Mouse (Mus musculus) heart, embryonic 13.5 days (tissue): ENCODE data around the gene Trim7. TPM values are rescaled to one million over a fixed set of nuclear protein-coding genes. Genes with fewer than 3 reads are reported as not detected.
"Not testable (repeated sequence)": the region's sequence is repeated elsewhere in the genome, so short reads cannot be mapped to it uniquely, and the experiment has no call there.

Experiments used
- ATAC-seq: fragments of 200-750 bp; cut with Nextera tagmentation; 2 replicates; pipeline ENCODE4 v1.8.0; 2017; ENCODE audit warnings: moderate TSS enrichment; ENCODE audit not compliant: insufficient number of reproducible peaks, low FRiP score, low TSS enrichment; ENCODE audit errors: extremely low read depth
- H3K27ac ChIP-seq: fragments of 300-500 bp; sonication (generic); replicated peaks from 2 replicates; pipeline ENCODE4 v1.5.1; 2015; ENCODE audit warnings: moderate library complexity, mild to moderate bottlenecking, inconsistent platforms
- H3K27me3 ChIP-seq: fragments of 300-500 bp; sonication (generic); replicated peaks from 2 replicates; pipeline ENCODE4 v1.6.1; 2015; ENCODE audit warnings: mild to moderate bottlenecking, inconsistent platforms
- H3K36me3 ChIP-seq: fragments of 300-500 bp; sonication (generic); 2 replicates; pipeline ENCODE4 v1.6.1; 2015; ENCODE audit warnings: mild to moderate bottlenecking, inconsistent platforms
- H3K4me1 ChIP-seq: fragments of 300-500 bp; sonication (generic); 2 replicates; pipeline ENCODE4 v1.6.1; 2015; ENCODE audit warnings: inconsistent platforms
- H3K4me2 ChIP-seq: fragments of 300-500 bp; sonication (generic); 2 replicates; pipeline ENCODE4 v1.6.1; 2015; ENCODE audit warnings: inconsistent platforms, mild to moderate bottlenecking, moderate library complexity
- H3K4me3 ChIP-seq: fragments of 300-500 bp; sonication (generic); 2 replicates; pipeline ENCODE4 v1.5.1; 2015; ENCODE audit warnings: moderate library complexity, mild to moderate bottlenecking, inconsistent platforms
- H3K9ac ChIP-seq: fragments of 300-500 bp; sonication (generic); 2 replicates; pipeline ENCODE4 v1.6.1; 2015; ENCODE audit warnings: inconsistent platforms, mild to moderate bottlenecking, moderate library complexity
- H3K9me3 ChIP-seq: fragments of 300-500 bp; sonication (generic); 2 replicates; pipeline ENCODE4 v1.6.1; 2016; ENCODE audit warnings: inconsistent platforms
- WGBS: fragments of 180-500 bp; shearing (Covaris S2); methylation state at CpG from one replicate; pipeline ENCODE4 v1.1.7; 2015; ENCODE audit warnings: mixed read lengths; 5-methylcytosine and 5-hydroxymethylcytosine counted together
- polyA plus RNA-seq: library from polyadenylated mRNA; unstranded; fragments of >200 nt; fragmentation: Nextera tagmentation; extraction: Ambion mirVana; gene quantifications from 2 replicates; pipeline ENCODE4 v1.2.1, GENCODE M21; 2015

The Trim7 gene
- polyA plus RNA-seq, 1 experiment from 2014 or later = 0.88 TPM

DNA sequence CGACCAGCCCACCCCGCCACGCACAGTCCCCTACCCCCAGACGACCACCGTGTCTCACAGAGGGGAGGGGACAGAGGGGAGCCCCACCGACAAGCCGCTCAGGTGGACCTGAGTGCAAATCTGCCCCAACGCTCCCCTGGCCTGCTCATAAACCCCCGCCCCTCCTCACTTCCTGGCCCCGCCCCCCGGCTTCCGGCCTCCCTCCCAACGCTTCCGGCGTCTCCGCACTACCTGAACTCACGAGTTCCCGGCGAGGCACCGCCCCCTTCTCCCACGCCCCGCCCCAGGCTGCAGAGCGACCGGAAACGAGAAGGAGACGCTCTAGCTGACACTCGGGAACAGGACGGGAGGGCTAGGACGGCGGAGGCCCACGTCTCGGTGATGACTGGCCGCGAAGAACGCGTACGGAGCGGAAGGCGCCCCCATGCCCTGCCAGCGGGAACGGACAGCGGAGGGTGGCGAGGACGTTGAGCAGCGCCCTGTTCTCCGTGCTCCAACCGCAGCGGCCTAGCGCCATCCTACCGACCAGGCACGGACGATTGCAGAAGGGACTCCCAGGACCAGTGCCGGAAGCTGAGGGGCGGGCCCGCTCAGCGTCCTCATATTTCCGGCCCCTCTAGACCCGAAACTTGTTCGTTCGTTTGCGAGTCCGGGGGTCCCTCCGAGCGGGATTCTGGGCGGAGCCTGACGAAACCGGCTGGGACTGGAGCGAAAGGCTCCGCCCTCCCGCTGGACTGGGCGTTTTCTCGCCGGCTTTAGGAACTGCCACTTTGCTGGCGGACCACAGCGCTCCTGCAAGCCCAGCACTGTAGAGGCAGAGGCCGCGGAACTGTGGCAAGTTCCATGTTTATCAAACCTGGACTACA is 8.9 kb upstream of the Trim7 start, which contains the start of gene Trim41:
Gene Trim41 (minus strand): TSS at position 554 of the 866 bp plus-strand sequence.
- Histone ChIP-seq H3K9me3 (no peaks in the 10 kb centered on the region), H3K27me3 (no peaks in the 10 kb centered on the region), H3K4me2 (peak within 1 kb of the TSS; percentile 94), H3K4me1 (peaks cover 28% of the 10 kb centered on the region), H3K27ac (peak within 1 kb of the TSS; percentile 99), H3K36me3 (peaks cover 37% of the 10 kb centered on the region), H3K9ac (peak within 1 kb of the TSS; percentile 96), H3K4me3 (peak within 1 kb of the TSS; percentile 80)
- ATAC-seq = peak; percentile 94
- WGBS = under 1% methylated on average over 76 of the region's 77 CpGs

DNA sequence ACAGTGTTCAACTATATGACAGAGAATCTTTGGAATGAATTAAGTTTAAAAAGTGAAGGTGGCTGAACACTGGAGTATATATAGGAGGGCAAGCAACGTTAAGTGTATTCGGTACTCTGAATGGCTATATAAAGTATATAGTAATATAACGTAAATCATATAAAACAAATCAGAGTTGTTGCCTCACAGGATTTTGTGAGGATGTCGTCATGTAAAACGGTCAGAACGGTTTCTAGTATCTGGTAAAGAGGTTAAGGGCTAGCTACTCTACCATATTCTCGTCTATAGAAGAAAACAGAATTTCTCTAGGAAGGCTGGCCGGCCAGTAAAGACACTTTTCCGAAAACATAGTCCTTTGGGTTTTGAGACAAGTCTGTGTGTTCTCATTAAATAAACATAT is 8.1 kb upstream of the Trim7 start:
- peak overlapping the region; percentile 94 for H3K4me2 ChIP-seq
- peaks cover 29% of the 10 kb centered on the region for H3K36me3 ChIP-seq
- peaks cover 28% of the 10 kb centered on the region for H3K4me1 ChIP-seq
- H3K27ac ChIP-seq = peak overlapping the region; percentile 99
- H3K9ac ChIP-seq = peak overlapping the region; percentile 96
- WGBS = 4% methylated on average over 9 of the region's 9 CpGs
- peak overlapping the region; percentile 80 for H3K4me3 ChIP-seq
- H3K9me3 ChIP-seq = no peaks in the 10 kb centered on the region
- no peak for ATAC-seq
- H3K27me3 ChIP-seq = no peaks in the 10 kb centered on the region

DNA sequence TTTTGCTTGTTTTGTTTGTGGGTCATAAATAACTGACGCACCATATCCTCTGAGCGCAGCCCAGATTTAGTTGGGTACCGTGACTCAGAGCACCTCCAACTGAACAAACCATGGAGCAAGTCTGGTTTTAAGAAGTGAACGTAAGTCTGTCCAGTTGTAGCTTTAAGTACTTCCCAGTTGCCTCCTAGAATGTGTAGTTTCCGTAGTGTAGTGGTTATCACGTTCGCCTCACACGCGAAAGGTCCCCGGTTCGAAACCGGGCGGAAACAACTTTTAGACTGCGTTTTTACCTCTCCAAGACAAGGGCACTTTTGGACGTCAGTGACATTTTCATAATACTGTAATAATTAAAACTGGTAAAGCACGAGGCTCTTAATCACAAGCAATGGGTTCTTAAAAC is 7.6 kb upstream of the Trim7 start:
- Histone ChIP-seq H3K4me3 (peak overlapping the region; percentile 80), H3K9me3 (no peaks in the 10 kb centered on the region), H3K4me1 (peaks cover 28% of the 10 kb centered on the region), H3K27me3 (no peaks in the 10 kb centered on the region), H3K9ac (peak overlapping the region; percentile 96), H3K4me2 (peak overlapping the region; percentile 94), H3K27ac (peak overlapping the region; percentile 99), H3K36me3 (peaks cover 24% of the 10 kb centered on the region)
- WGBS = under 1% methylated on average over 16 of the region's 16 CpGs
- no peak for ATAC-seq

DNA sequence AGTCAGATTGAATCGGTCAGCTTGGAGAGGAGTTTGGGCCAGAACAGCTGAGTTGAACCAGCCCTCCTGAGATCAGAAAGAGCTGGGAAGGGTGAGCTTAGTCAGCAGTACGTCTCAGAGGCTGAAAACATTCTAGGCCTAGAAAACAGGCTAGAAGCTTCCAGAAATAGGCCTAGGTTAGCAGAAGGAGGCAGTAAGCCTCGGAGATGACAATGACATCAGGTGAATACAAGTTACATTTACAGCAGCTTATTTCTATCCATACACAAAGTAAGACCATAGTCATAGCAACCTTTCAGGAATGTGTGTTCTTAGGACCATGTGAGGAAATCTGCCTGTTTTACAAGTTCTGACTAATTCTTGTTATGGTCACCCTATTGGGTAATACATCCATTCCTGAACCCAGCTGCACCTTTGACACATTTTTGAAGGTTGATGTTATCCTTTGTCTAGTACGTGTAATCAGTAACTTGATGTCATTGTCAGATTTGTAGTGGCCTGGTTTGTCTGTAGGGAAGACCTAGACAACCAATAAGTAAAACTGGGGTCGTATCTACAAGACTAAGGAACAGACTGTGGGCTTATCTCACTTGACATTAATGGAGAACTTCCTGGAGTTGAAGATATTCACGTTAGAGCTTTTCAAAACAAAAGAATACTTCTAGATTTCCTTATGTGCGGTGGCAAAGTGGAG is 6.2 kb upstream of the Trim7 start:
- Histone ChIP-seq H3K4me3 (no peak overlapping the region), H3K9me3 (no peaks in the 10 kb centered on the region), H3K4me2 (no peak overlapping the region), H3K27me3 (peaks cover 7% of the 10 kb centered on the region; the same call in 1 of the 2 replicates), H3K4me1 (peaks cover 31% of the 10 kb centered on the region), H3K36me3 (peaks cover 11% of the 10 kb centered on the region), H3K9ac (no peak overlapping the region), H3K27ac (peak overlapping the region; percentile 55)
- no peak for ATAC-seq
- WGBS = 57% methylated on average over 7 of the region's 7 CpGs

DNA sequence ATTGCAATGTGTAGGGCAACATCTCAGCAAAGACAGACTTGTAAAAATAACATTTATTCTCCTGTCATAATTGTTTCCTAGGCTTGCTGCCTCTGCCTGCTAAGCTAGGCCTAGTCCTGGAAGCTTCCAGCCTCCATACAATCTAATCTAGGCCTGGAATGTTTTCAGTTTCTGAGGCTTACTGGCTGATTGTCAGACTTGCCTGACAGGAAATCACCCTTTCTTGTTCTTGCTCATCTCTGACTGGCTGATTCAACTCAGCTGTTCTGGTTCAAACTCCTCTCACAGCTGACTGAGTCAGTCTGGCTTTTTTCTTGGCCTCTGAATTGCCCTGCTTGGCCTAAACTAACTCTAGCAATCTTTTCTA is 5.6 kb upstream of the Trim7 start:
- Histone ChIP-seq H3K36me3 (peaks cover 6% of the 10 kb centered on the region), H3K9ac (no peak overlapping the region), H3K4me2 (no peak overlapping the region), H3K9me3 (no peaks in the 10 kb centered on the region), H3K4me3 (no peak overlapping the region), H3K27ac (peak overlapping the region; percentile 55), H3K27me3 (peaks cover 10% of the 10 kb centered on the region; the same call in 1 of the 2 replicates), H3K4me1 (peaks cover 26% of the 10 kb centered on the region)
- ATAC-seq = no peak

DNA sequence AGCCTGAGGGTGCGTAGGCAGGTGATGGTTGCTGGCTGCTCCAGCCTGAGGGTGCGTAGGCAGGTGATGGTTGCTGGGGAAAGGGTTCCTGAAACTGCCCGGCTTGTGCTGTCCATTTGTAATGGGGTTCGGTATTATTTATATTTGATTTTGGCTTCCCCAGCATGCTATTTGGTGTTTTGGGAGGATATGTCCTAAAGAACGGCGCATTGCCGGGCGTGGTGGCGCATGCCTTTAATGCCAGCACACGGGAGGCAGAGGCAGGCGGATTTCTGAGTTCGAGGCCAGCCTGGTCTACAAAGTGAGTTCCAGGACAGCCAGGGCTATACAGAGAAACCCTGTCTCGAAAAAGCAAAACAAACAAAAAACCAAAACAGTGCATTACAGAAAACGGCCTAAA is 4.6 kb upstream of the Trim7 start:
- H3K27ac ChIP-seq, ATAC-seq, H3K9me3 ChIP-seq, H3K36me3 ChIP-seq, H3K9ac ChIP-seq, H3K4me3 ChIP-seq, H3K4me2 ChIP-seq: not testable (repeated sequence)
- H3K27me3 ChIP-seq = peaks cover 10% of the 10 kb centered on the region; the same call in 1 of the 2 replicates
- 74% methylated on average over 14 of the region's 14 CpGs for whole genome bisulfite sequencing
- peaks cover 16% of the 10 kb centered on the region for H3K4me1 ChIP-seq

DNA sequence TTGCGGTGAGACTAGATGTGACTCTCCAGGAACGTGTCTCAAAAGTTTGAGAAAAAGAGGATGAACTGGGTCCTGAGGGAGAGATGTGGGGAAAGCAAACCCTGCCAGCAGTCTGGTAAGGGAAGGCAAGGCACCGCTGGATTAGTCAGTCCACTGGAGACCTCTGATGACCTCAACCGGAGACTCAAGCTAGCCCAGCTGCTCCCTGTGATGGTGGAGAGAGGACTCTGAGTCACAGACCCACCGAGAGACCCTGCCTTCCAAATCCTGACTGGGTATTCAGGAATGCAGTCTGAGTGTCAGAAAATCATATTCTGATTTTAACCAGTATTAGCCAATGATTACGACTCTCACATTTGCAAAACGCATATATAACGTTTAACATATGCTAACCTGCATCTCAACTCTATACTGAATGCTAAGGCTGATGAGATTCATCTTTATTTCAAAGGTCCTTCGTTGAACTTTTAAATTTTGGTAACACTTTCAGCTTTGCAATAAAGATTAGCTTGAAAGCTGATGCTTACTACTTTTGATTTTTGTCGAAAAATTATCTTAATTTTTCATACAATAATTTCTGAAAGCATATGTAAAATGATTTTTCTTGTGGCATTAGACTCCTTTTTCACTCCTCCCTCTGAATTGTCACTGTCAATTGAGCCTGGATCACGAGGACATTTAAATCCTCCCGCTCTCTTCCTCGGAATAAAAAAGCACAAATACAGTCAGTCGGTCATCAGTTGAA is 3.0 kb upstream of the Trim7 start:
- H3K4me1 ChIP-seq = peaks cover 23% of the 10 kb centered on the region
- H3K9me3 ChIP-seq = no peaks in the 10 kb centered on the region; the same call in 1 of the 2 replicates
- WGBS = 34% methylated on average over 14 of the region's 14 CpGs
- peak overlapping the region; percentile 54 for H3K4me3 ChIP-seq
- peak overlapping the region; percentile 88 for H3K4me2 ChIP-seq
- peaks cover 10% of the 10 kb centered on the region; the same call in 1 of the 2 replicates for H3K27me3 ChIP-seq
- H3K36me3 ChIP-seq = no peaks in the 10 kb centered on the region
- H3K27ac ChIP-seq = no peak overlapping the region
- H3K9ac ChIP-seq = peak overlapping the region; percentile 37; the same call in 1 of the 2 replicates
- no peak for ATAC-seq

DNA sequence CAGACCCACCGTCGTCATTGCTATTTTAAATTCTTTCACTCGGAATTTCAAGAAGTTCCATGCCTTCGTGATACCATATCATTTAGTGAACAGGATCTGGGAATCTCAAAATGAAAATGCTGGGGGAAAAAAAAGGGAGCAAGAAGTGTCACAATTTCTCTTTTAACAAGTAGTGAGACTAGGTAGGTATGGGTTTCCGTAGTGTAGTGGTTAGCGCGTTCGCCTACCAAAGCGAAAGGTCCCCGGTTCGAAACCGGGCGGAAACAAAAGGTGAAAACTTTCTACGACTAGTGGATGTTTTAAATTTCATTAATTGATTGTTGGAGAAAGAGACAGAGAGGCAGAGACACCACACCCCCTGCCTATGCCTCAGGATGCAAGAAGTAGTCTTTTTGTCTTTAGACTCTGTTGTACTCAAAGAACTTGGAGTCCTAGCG is 2.4 kb upstream of the Trim7 start:
- Histone ChIP-seq H3K4me3 (peak overlapping the region; percentile 54), H3K36me3 (no peaks in the 10 kb centered on the region), H3K9me3 (no peaks in the 10 kb centered on the region; the same call in 1 of the 2 replicates), H3K4me1 (peaks cover 20% of the 10 kb centered on the region), H3K27me3 (peaks cover 10% of the 10 kb centered on the region; the same call in 1 of the 2 replicates), H3K9ac (peak overlapping the region; percentile 72), H3K4me2 (peak overlapping the region; percentile 88), H3K27ac (no peak overlapping the region)
- under 1% methylated on average over 15 of the region's 15 CpGs for WGBS
- no peak for ATAC-seq

DNA sequence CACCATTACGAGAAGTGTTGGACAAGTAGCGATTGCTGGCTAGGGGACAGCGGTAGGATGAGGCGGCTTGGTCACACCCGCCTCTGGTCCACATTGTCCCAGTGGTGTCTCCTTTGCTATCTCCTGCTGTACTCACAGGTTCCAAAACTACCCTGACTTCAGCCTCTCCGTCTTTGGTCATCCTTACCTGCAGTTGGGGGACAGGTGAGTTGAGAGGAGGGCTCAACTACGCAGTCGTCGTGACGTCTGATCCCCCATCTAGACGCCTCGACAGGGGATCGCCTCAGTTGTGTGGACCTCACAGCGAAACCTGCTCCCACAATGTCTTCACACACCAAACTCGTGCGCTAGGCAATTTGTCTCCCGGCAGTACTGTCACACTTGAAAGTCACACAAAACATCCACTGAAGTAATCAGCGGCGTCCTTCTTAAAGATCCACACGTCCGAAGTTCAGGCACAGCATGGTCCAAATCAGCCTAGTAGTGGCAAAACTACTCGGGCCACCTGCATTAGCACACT is 1.6 kb upstream of the Trim7 start:
- ATAC-seq = no peak
- 6% methylated on average over 22 of the region's 22 CpGs for WGBS
- H3K9ac ChIP-seq = peak overlapping the region; percentile 72

DNA sequence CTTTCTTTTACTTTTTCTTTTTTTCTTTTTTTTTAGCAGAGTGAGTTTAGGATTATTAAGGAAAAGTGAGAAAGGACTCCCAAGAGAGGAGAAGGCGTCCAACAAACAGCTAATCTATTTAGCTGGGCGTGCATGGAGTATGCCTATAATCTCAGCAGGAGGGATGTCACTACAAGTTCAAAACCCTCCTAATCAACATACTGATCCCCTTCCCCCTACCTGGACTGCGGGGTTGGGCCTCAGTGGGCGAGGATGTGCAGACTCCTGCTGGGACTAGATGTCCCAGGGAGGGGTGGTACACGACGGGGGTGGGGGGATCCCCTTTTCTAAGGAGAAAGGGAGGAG is 784 bp downstream of the Trim7 start:
- Histone ChIP-seq H3K9me3 (no peaks in the 10 kb centered on the region; the same call in 1 of the 2 replicates), H3K9ac (peak overlapping the region; percentile 76), H3K4me3 (peak overlapping the region; percentile 56), H3K4me2 (peak overlapping the region; percentile 71), H3K27me3 (peaks cover 10% of the 10 kb centered on the region; the same call in 1 of the 2 replicates), H3K36me3 (no peaks in the 10 kb centered on the region), H3K4me1 (peaks cover 31% of the 10 kb centered on the region), H3K27ac (peak overlapping the region; percentile 70)
- WGBS = under 1% methylated on average over 6 of the region's 6 CpGs
- peak; percentile 42; the same call in 1 of the 2 replicates for ATAC-seq

More for the DNA sequence above, 1.6 kb upstream of the Trim7 start:
- no peak overlapping the region for H3K27ac ChIP-seq
- H3K27me3 ChIP-seq = peaks cover 10% of the 10 kb centered on the region; the same call in 1 of the 2 replicates
- H3K4me2 ChIP-seq = peak overlapping the region; percentile 88
- peaks cover 20% of the 10 kb centered on the region for H3K4me1 ChIP-seq
- no peaks in the 10 kb centered on the region for H3K36me3 ChIP-seq
- peak overlapping the region; percentile 54 for H3K4me3 ChIP-seq
- no peaks in the 10 kb centered on the region; the same call in 1 of the 2 replicates for H3K9me3 ChIP-seq
